Mouse (Mus musculus) midbrain, embryonic 11.5 days (tissue): ENCODE results near the gene C3ar1. TPM values are rescaled to one million over a fixed set of nuclear protein-coding genes. Genes with fewer than 3 reads are reported as not detected.
A peak's percentile ranks its signal among the peaks of the same experiment; 100 is the strongest.

Source experiments
- ATAC-seq: fragments of 200-750 bp; cut with Nextera tagmentation; 2 replicates; pipeline ENCODE4 v1.8.0; 2017; ENCODE audit warnings: moderate TSS enrichment, moderate library complexity; ENCODE audit not compliant: low FRiP score
- DNase-seq: peaks from one replicate; pipeline ENCODE4 v3.0.0; 2015; ENCODE audit warnings: low spot score; ENCODE audit errors: missing footprints
- H3K27ac ChIP-seq: fragments of 300-500 bp; sonication (generic); 2 replicates; pipeline ENCODE4 v1.5.1; 2014; ENCODE audit warnings: low read depth, low read length
- H3K27me3 ChIP-seq: fragments of 300-500 bp; sonication (generic); 2 replicates; pipeline ENCODE4 v1.6.1; 2014; ENCODE audit warnings: mild to moderate bottlenecking, low read length, moderate library complexity, mixed read lengths; ENCODE audit not compliant: control insufficient read depth, insufficient read depth
- H3K36me3 ChIP-seq: fragments of 300-500 bp; sonication (generic); 2 replicates; pipeline ENCODE4 v1.6.1; 2014; ENCODE audit warnings: mild to moderate bottlenecking, low read length, moderate library complexity, mixed read lengths; ENCODE audit not compliant: control insufficient read depth, insufficient read depth
- H3K4me1 ChIP-seq: fragments of 300-500 bp; sonication (generic); 2 replicates; pipeline ENCODE4 v1.6.1; 2014; ENCODE audit warnings: low read length; ENCODE audit not compliant: control insufficient read depth, insufficient read depth
- H3K4me2 ChIP-seq: fragments of 300-500 bp; sonication (generic); 2 replicates; pipeline ENCODE4 v1.6.1; 2014; ENCODE audit warnings: mild to moderate bottlenecking, moderate library complexity
- H3K4me3 ChIP-seq: fragments of 300-500 bp; sonication (generic); 2 replicates; pipeline ENCODE4 v1.5.1; 2014; ENCODE audit warnings: low read depth, low read length
- H3K9ac ChIP-seq: fragments of 300-500 bp; sonication (generic); 2 replicates; pipeline ENCODE4 v1.6.1; 2014; ENCODE audit warnings: low read length
- H3K9me3 ChIP-seq: fragments of 300-500 bp; sonication (generic); 2 replicates; pipeline ENCODE4 v1.6.1; 2016; ENCODE audit warnings: low read length; ENCODE audit not compliant: control insufficient read depth
- WGBS: fragments of 180-500 bp; shearing (Covaris S2); extraction: QIAGEN DNeasy Blood & Tissue Kit; methylation state at CpG from one replicate; pipeline ENCODE4 v1.1.7; 2014; 5-methylcytosine and 5-hydroxymethylcytosine counted together
- microRNA-seq: library from miRNA; unstranded; fragments of <30 nt; microRNA quantifications from one replicate; pipeline ENCODE4, GENCODE M21; 2017
- polyA plus RNA-seq: library from polyadenylated mRNA; unstranded; fragments of >200 nt; fragmentation: Nextera tagmentation; extraction: Ambion mirVana; gene quantifications from 2 replicates; pipeline ENCODE4 v1.2.1, GENCODE M21; 2014

Gene C3ar1
- polyA plus RNA-seq, 1 experiment from 2014 or later = 2.0 TPM

- Histone ChIP-seq H3K4me2 (peak overlapping the region; percentile 58), H3K27ac (peak overlapping the region; percentile 57), H3K4me1 (peaks cover 4% of the 10 kb centered on the region), H3K9me3 (no peaks in the 10 kb centered on the region), H3K36me3 (no peaks in the 10 kb centered on the region), H3K9ac (peak overlapping the region; percentile 55), H3K4me3 (peak overlapping the region; percentile 66), H3K27me3 (no peaks in the 10 kb centered on the region)
- no peak for ATAC-seq
- peak; percentile 89 for DNase-seq
- WGBS = 3% methylated on average over 11 of the region's 11 CpGs
These were observed 45.8 kb downstream of the C3ar1 start for GRCm38 (mm10) chr6:122810022-122810614.

GRCm38 (mm10) chr6:122804418-122804817 lies 51.5 kb downstream of the C3ar1 start:
- Histone ChIP-seq H3K9ac (no peak overlapping the region), H3K4me2 (no peak overlapping the region), H3K27ac (no peak overlapping the region), H3K27me3 (peaks cover 10% of the 10 kb centered on the region), H3K4me3 (no peak overlapping the region), H3K36me3 (no peaks in the 10 kb centered on the region), H3K4me1 (peaks cover 6% of the 10 kb centered on the region; the same call in 1 of the 2 replicates), H3K9me3 (no peaks in the 10 kb centered on the region)
- WGBS = 33% methylated on average over 5 of the region's 5 CpGs
- peak; percentile 97 for DNase-seq
- ATAC-seq = no peak

- WGBS = 4% methylated on average over 34 of the region's 34 CpGs
- Histone ChIP-seq H3K4me3 (peak overlapping the region; percentile 52), H3K9ac (peak overlapping the region; percentile 74), H3K4me1 (peaks cover 6% of the 10 kb centered on the region; the same call in 1 of the 2 replicates), H3K4me2 (peak overlapping the region; percentile 94), H3K36me3 (no peaks in the 10 kb centered on the region), H3K27ac (no peak overlapping the region), H3K9me3 (no peaks in the 10 kb centered on the region), H3K27me3 (peaks cover 10% of the 10 kb centered on the region)
- DNase-seq (peak; percentile 96), ATAC-seq (peak; percentile 72)
These were observed 54.0 kb downstream of the C3ar1 start for GRCm38 (mm10) chr6:122801801-122802514.

GRCm38 (mm10) chr6:122801301-122801800 lies 54.6 kb downstream of the C3ar1 start, which contains the start of gene Slc2a3:
Gene Slc2a3, minus strand, starts transcription at chr6:122801640.
- Histone ChIP-seq H3K9ac (peak within 1 kb of the TSS; percentile 74), H3K4me3 (peak within 1 kb of the TSS; percentile 52), H3K4me1 (peaks cover 6% of the 10 kb centered on the region; the same call in 1 of the 2 replicates), H3K36me3 (no peaks in the 10 kb centered on the region), H3K4me2 (peak within 1 kb of the TSS; percentile 94), H3K9me3 (no peaks in the 10 kb centered on the region), H3K27me3 (peaks cover 10% of the 10 kb centered on the region), H3K27ac (no peak within 1 kb of the TSS)
- DNase-seq (peak; percentile 97), ATAC-seq (peak; percentile 71)
- under 1% methylated on average over 46 of the region's 46 CpGs for WGBS

GRCm38 (mm10) chr6:122800640-122801300 lies 55.2 kb downstream of the C3ar1 start:
- no peaks in the 10 kb centered on the region for H3K9me3 ChIP-seq
- peak overlapping the region; percentile 94 for H3K4me2 ChIP-seq
- no peak for DNase-seq
- H3K4me3 ChIP-seq = peak overlapping the region; percentile 52; the same call in 1 of the 2 replicates
- peaks cover 6% of the 10 kb centered on the region; the same call in 1 of the 2 replicates for H3K4me1 ChIP-seq
- peaks cover 10% of the 10 kb centered on the region for H3K27me3 ChIP-seq
- 45% methylated on average over 10 of the region's 10 CpGs for WGBS
- H3K27ac ChIP-seq = no peak overlapping the region
- H3K36me3 ChIP-seq = no peaks in the 10 kb centered on the region
- no peak for ATAC-seq
- peak overlapping the region; percentile 74 for H3K9ac ChIP-seq

Small RNAs within 50 kb of the gene (microRNA-seq; reads per million reads assigned to microRNA genes)
- not detected for gene Mir7231

Other genes starting within 250 kb of the C3ar1 start
- gene Gdf3, start 246.1 kb downstream of the C3ar1 start, polyA plus RNA-seq = 0.05 TPM in 1 of 2 replicates, not detected in the other
- gene Dppa3, start 229.8 kb downstream of the C3ar1 start, polyA plus RNA-seq = not detected in 2 replicates
- 0.22 TPM in 1 of 2 replicates, not detected in the other for gene Nanog, start 148.7 kb downstream of the C3ar1 start, polyA plus RNA-seq
- gene Slc2a3, start 54.5 kb downstream of the C3ar1 start, polyA plus RNA-seq = 24.4 and 25.5 TPM in 2 replicates
- gene Foxj2, start 36.2 kb downstream of the C3ar1 start, polyA plus RNA-seq = 3.0 and 3.6 TPM in 2 replicates
- 64.1 and 71.5 TPM in 2 replicates for gene Necap1, start 18.3 kb upstream of the C3ar1 start, polyA plus RNA-seq
- 1.6 and 1.8 TPM in 2 replicates for gene Clec4a1, start 65.7 kb upstream of the C3ar1 start, polyA plus RNA-seq
- 0.83 and 1.2 TPM in 2 replicates for gene Clec4a3, start 96.4 kb upstream of the C3ar1 start, polyA plus RNA-seq
- gene Clec4a4, start 134.2 kb upstream of the C3ar1 start, polyA plus RNA-seq = not detected in 2 replicates
- gene Clec4b1, start 193.8 kb upstream of the C3ar1 start, polyA plus RNA-seq = not detected in 2 replicates